Mouse (Mus musculus) kidney, embryonic 16.5 days (tissue): ENCODE measurements at regions not wholly inside any gene's neighbourhood (a gene's known extent, or its start where the extent isn't known, plus 50 kb on each side); places are given as distances from the start of the nearest gene placed in this dataset.

Source experiments
- ATAC-seq: fragments of 200-750 bp; cut with Nextera tagmentation; 2 replicates; pipeline ENCODE4 v1.8.0; 2017; ENCODE audit warnings: moderate TSS enrichment; ENCODE audit not compliant: low FRiP score, low TSS enrichment
- H3K27ac ChIP-seq: fragments of 300-500 bp; sonication (generic); 2 replicates; pipeline ENCODE4 v1.5.1; 2014; ENCODE audit warnings: low read length
- H3K27me3 ChIP-seq: fragments of 300-500 bp; sonication (generic); 2 replicates; pipeline ENCODE4 v1.6.1; 2014; ENCODE audit warnings: low read length, control low read depth, mixed read lengths; ENCODE audit not compliant: insufficient read depth
- H3K36me3 ChIP-seq: fragments of 300-500 bp; sonication (generic); 2 replicates; pipeline ENCODE4 v1.6.1; 2014; ENCODE audit warnings: low read length, control low read depth, mixed read lengths; ENCODE audit not compliant: insufficient read depth
- H3K4me1 ChIP-seq: fragments of 300-500 bp; sonication (generic); 2 replicates; pipeline ENCODE4 v1.6.1; 2014; ENCODE audit warnings: low read length, control low read depth, mixed read lengths; ENCODE audit not compliant: insufficient read depth
- H3K4me2 ChIP-seq: fragments of 300-500 bp; sonication (generic); replicated peaks from 2 replicates; pipeline ENCODE4 v1.6.1; 2014; ENCODE audit warnings: low read depth, low read length
- H3K4me3 ChIP-seq: fragments of 300-500 bp; sonication (generic); 2 replicates; pipeline ENCODE4 v1.5.1; 2014; ENCODE audit warnings: mild to moderate bottlenecking, low read length
- H3K9ac ChIP-seq: fragments of 300-500 bp; sonication (generic); replicated peaks from 2 replicates; pipeline ENCODE4 v1.6.1; 2014; ENCODE audit warnings: low read length
- H3K9me3 ChIP-seq: fragments of 300-500 bp; sonication (generic); 2 replicates; pipeline ENCODE4 v1.6.1; 2016; ENCODE audit warnings: low read length, control low read depth
- WGBS: fragments of 180-500 bp; shearing (Covaris S2); extraction: QIAGEN DNeasy Blood & Tissue Kit; methylation state at CpG from one replicate; pipeline ENCODE4 v1.1.7; 2014; 5-methylcytosine and 5-hydroxymethylcytosine counted together

GRCm38 (mm10) chr13:99745526-99745925, 155.4 kb downstream of the Cartpt start:
- WGBS = 81% methylated on average over 6 of the region's 6 CpGs
- Histone ChIP-seq H3K4me2 (no peak overlapping the region), H3K9me3 (peaks cover 3% of the 10 kb centered on the region; the same call in 1 of the 2 replicates), H3K36me3 (no peaks in the 10 kb centered on the region), H3K4me1 (peaks cover 10% of the 10 kb centered on the region; the same call in 1 of the 2 replicates), H3K27me3 (no peaks in the 10 kb centered on the region), H3K27ac (no peak overlapping the region), H3K4me3 (no peak overlapping the region), H3K9ac (no peak overlapping the region)
- no peak for ATAC-seq

GRCm38 (mm10) chr13:99744790-99745120, 156.1 kb downstream of the Cartpt start:
- H3K4me1 ChIP-seq = peaks cover 10% of the 10 kb centered on the region; the same call in 1 of the 2 replicates
- H3K9me3 ChIP-seq = peaks cover 4% of the 10 kb centered on the region; the same call in 1 of the 2 replicates
- no peak overlapping the region for H3K9ac ChIP-seq
- H3K27ac ChIP-seq = no peak overlapping the region
- 72% methylated on average over 7 of the region's 7 CpGs for WGBS
- H3K36me3 ChIP-seq = no peaks in the 10 kb centered on the region
- H3K27me3 ChIP-seq = no peaks in the 10 kb centered on the region
- no peak overlapping the region for H3K4me2 ChIP-seq
- no peak for ATAC-seq
- no peak overlapping the region for H3K4me3 ChIP-seq

- Histone ChIP-seq H3K27me3 (no peaks in the 10 kb centered on the region), H3K36me3 (no peaks in the 10 kb centered on the region), H3K27ac (no peak overlapping the region), H3K4me3 (no peak overlapping the region), H3K4me1 (peaks cover 10% of the 10 kb centered on the region; the same call in 1 of the 2 replicates), H3K4me2 (no peak overlapping the region), H3K9ac (no peak overlapping the region), H3K9me3 (peaks cover 4% of the 10 kb centered on the region; the same call in 1 of the 2 replicates)
- no peak for ATAC-seq
- 41% methylated on average over 8 of the region's 8 CpGs for WGBS
Measured at GRCm38 (mm10) chr13:99743952-99744789, 156.7 kb downstream of the Cartpt start.

- WGBS = 80% methylated on average over 2 of the region's 2 CpGs
- Histone ChIP-seq H3K27me3 (no peaks in the 10 kb centered on the region), H3K4me2 (no peak overlapping the region), H3K4me3 (no peak overlapping the region), H3K9me3 (peaks cover 4% of the 10 kb centered on the region; the same call in 1 of the 2 replicates), H3K36me3 (no peaks in the 10 kb centered on the region), H3K27ac (no peak overlapping the region), H3K9ac (no peak overlapping the region), H3K4me1 (peaks cover 10% of the 10 kb centered on the region; the same call in 1 of the 2 replicates)
- no peak for ATAC-seq
Measured at GRCm38 (mm10) chr13:99742507-99742906, 158.4 kb downstream of the Cartpt start.

- Histone ChIP-seq H3K4me3 (no peak overlapping the region), H3K36me3 (no peaks in the 10 kb centered on the region), H3K9me3 (peaks cover 4% of the 10 kb centered on the region; the same call in 1 of the 2 replicates), H3K27ac (no peak overlapping the region), H3K4me1 (peaks cover 10% of the 10 kb centered on the region; the same call in 1 of the 2 replicates), H3K27me3 (no peaks in the 10 kb centered on the region), H3K9ac (no peak overlapping the region), H3K4me2 (no peak overlapping the region)
- no peak for ATAC-seq
- 68% methylated on average over 2 of the region's 2 CpGs for WGBS
Measured at GRCm38 (mm10) chr13:99741981-99742380, 158.9 kb downstream of the Cartpt start.

- Histone ChIP-seq H3K9ac (no peak overlapping the region), H3K4me2 (no peak overlapping the region), H3K4me1 (peaks cover 6% of the 10 kb centered on the region; the same call in 1 of the 2 replicates), H3K4me3 (no peak overlapping the region), H3K27ac (no peak overlapping the region), H3K9me3 (peaks cover 4% of the 10 kb centered on the region; the same call in 1 of the 2 replicates), H3K36me3 (no peaks in the 10 kb centered on the region), H3K27me3 (no peaks in the 10 kb centered on the region)
- no peak for ATAC-seq
- WGBS = 79% methylated on average over 1 of the region's 1 CpGs
Measured at GRCm38 (mm10) chr13:99739420-99739819, 161.5 kb downstream of the Cartpt start.

GRCm38 (mm10) chr13:99737271-99737670, 163.6 kb downstream of the Cartpt start:
- no peak overlapping the region for H3K27ac ChIP-seq
- no peaks in the 10 kb centered on the region for H3K27me3 ChIP-seq
- WGBS = 76% methylated on average over 3 of the region's 3 CpGs
- H3K4me2 ChIP-seq = no peak overlapping the region
- no peak overlapping the region for H3K4me3 ChIP-seq
- peaks cover 4% of the 10 kb centered on the region; the same call in 1 of the 2 replicates for H3K9me3 ChIP-seq
- no peak for ATAC-seq
- H3K9ac ChIP-seq = no peak overlapping the region
- no peaks in the 10 kb centered on the region for H3K36me3 ChIP-seq
- H3K4me1 ChIP-seq = no peaks in the 10 kb centered on the region

GRCm38 (mm10) chr13:99729145-99729544, 171.7 kb downstream of the Cartpt start:
- H3K27ac ChIP-seq = peak overlapping the region; percentile 28; the same call in 1 of the 2 replicates
- ATAC-seq = peak; percentile 92

GRCm38 (mm10) chr13:99724245-99724644, 176.6 kb downstream of the Cartpt start:
- Histone ChIP-seq H3K4me1 (peaks cover 9% of the 10 kb centered on the region), H3K4me3 (no peak overlapping the region), H3K9ac (no peak overlapping the region), H3K27me3 (no peaks in the 10 kb centered on the region), H3K27ac (no peak overlapping the region), H3K36me3 (no peaks in the 10 kb centered on the region), H3K4me2 (no peak overlapping the region), H3K9me3 (no peaks in the 10 kb centered on the region)
- ATAC-seq = no peak
- 48% methylated on average over 7 of the region's 7 CpGs for WGBS

More at GRCm38 (mm10) chr13:99729145-99729544, 171.7 kb downstream of the Cartpt start:
- Histone ChIP-seq H3K36me3 (no peaks in the 10 kb centered on the region), H3K9me3 (no peaks in the 10 kb centered on the region), H3K9ac (no peak overlapping the region), H3K4me3 (no peak overlapping the region), H3K4me1 (peaks cover 13% of the 10 kb centered on the region), H3K27me3 (no peaks in the 10 kb centered on the region), H3K4me2 (no peak overlapping the region)
- 9% methylated on average over 5 of the region's 5 CpGs for WGBS
